Mouse (Mus musculus) limb, embryonic 14.5 days (tissue): ENCODE measurements around the gene Rab20. TPM values are rescaled to one million over a fixed set of nuclear protein-coding genes. Genes with fewer than 3 reads are reported as not detected.

Source experiments
- ATAC-seq: fragments of 200-750 bp; cut with Nextera tagmentation; 2 replicates; pipeline ENCODE4 v1.8.0; 2017; ENCODE audit warnings: low read depth, moderate number of reproducible peaks, moderate TSS enrichment; ENCODE audit not compliant: low FRiP score
- DNase-seq: peaks from one replicate; pipeline ENCODE4 v3.0.0-alpha.2; 2015; ENCODE audit warnings: low spot score
- H3K27ac ChIP-seq: fragments of 300-500 bp; sonication (generic); replicated peaks from 2 replicates; pipeline ENCODE4 v1.5.1; 2014; ENCODE audit warnings: low read depth, mild to moderate bottlenecking, low read length, moderate library complexity, mixed read lengths
- H3K27me3 ChIP-seq: fragments of 300-500 bp; sonication (generic); 2 replicates; pipeline ENCODE4 v1.6.1; 2014; ENCODE audit warnings: low read length, mixed read lengths; ENCODE audit not compliant: control insufficient read depth, insufficient read depth
- H3K36me3 ChIP-seq: fragments of 300-500 bp; sonication (generic); 2 replicates; pipeline ENCODE4 v1.6.1; 2014; ENCODE audit warnings: mild to moderate bottlenecking, low read length, moderate library complexity, mixed read lengths; ENCODE audit not compliant: control insufficient read depth, insufficient read depth
- H3K4me1 ChIP-seq: fragments of 300-500 bp; sonication (generic); 2 replicates; pipeline ENCODE4 v1.6.1; 2014; ENCODE audit warnings: antibody characterized with exemption, low read length, mixed read lengths; ENCODE audit not compliant: control insufficient read depth, insufficient read depth
- H3K4me2 ChIP-seq: fragments of 300-500 bp; sonication (generic); replicated peaks from 2 replicates; pipeline ENCODE4 v1.6.1; 2014; ENCODE audit warnings: low read depth, mild to moderate bottlenecking, low read length, moderate library complexity; ENCODE audit not compliant: severe bottlenecking
- H3K4me3 ChIP-seq: fragments of 300-500 bp; sonication (generic); replicated peaks from 2 replicates; pipeline ENCODE4 v1.5.1; 2014; ENCODE audit warnings: low read length
- H3K9ac ChIP-seq: fragments of 300-500 bp; sonication (generic); 2 replicates; pipeline ENCODE4 v1.6.1; 2014; ENCODE audit warnings: mild to moderate bottlenecking, low read depth, low read length, moderate library complexity; ENCODE audit not compliant: severe bottlenecking
- H3K9me3 ChIP-seq: fragments of 300-500 bp; sonication (generic); 2 replicates; pipeline ENCODE4 v1.6.1; 2016; ENCODE audit warnings: low read length; ENCODE audit not compliant: control insufficient read depth
- POLR2A ChIP-seq: fragments of 200-500 bp; IDR thresholded peaks from 2 replicates; pipeline ENCODE4 v1.8.0; 2012; ENCODE audit warnings: inconsistent platforms, mild to moderate bottlenecking, moderate library complexity, borderline replicate concordance; ENCODE audit not compliant: insufficient read depth, insufficient read length; ENCODE audit errors: extremely low read depth
- WGBS: fragments of 180-500 bp; shearing (Covaris S2); extraction: QIAGEN DNeasy Blood & Tissue Kit; methylation state at CpG from one replicate; pipeline ENCODE4 v1.1.7; 2014; 5-methylcytosine and 5-hydroxymethylcytosine counted together
- polyA plus RNA-seq, 2 experiments: library from polyadenylated mRNA; depleted of rRNA in 1 of 2; stranded (reverse) in 1 of 2; unstranded in 1 of 2; fragments of >200 nt; fragmentation: Nextera tagmentation in 1 of 2; extraction: Ambion mirVana in 1 of 2; gene quantifications; 2 replicates each; pipeline versions ENCODE4 v1.2.1 to v1.2.3; 2012 to 2014

Gene Rab20
- polyA plus RNA-seq, 2 experiments = 1.6 to 2.1 TPM

GRCm38 (mm10) chr8:11516292-11516691 is 37.8 kb upstream of the Rab20 start:
- DNase-seq (no peak), ATAC-seq (no peak)
- Histone ChIP-seq H3K4me2 (no peak overlapping the region), H3K27ac (no peak overlapping the region), H3K36me3 (peaks cover 71% of the 10 kb centered on the region), H3K4me3 (no peak overlapping the region), H3K27me3 (no peaks in the 10 kb centered on the region), H3K4me1 (no peaks in the 10 kb centered on the region), H3K9me3 (no peaks in the 10 kb centered on the region), H3K9ac (no peak overlapping the region)
- no peak for TF ChIP-seq POLR2A
- 95% methylated on average over 9 of the region's 9 CpGs for WGBS

- Histone ChIP-seq H3K4me2 (no peak overlapping the region), H3K9ac (no peak overlapping the region), H3K27ac (no peak overlapping the region), H3K4me1 (no peaks in the 10 kb centered on the region), H3K4me3 (no peak overlapping the region), H3K27me3 (no peaks in the 10 kb centered on the region), H3K36me3 (peaks cover 91% of the 10 kb centered on the region), H3K9me3 (no peaks in the 10 kb centered on the region)
- DNase-seq (no peak), ATAC-seq (no peak)
- TF ChIP-seq POLR2A = no peak
- WGBS = 88% methylated on average over 5 of the region's 5 CpGs
Measured at GRCm38 (mm10) chr8:11513247-11513646, 34.7 kb upstream of the Rab20 start.

- no peak for ATAC-seq
- Histone ChIP-seq H3K9ac (no peak overlapping the region), H3K36me3 (peaks cover 91% of the 10 kb centered on the region), H3K9me3 (no peaks in the 10 kb centered on the region), H3K27me3 (no peaks in the 10 kb centered on the region), H3K4me3 (no peak overlapping the region), H3K27ac (no peak overlapping the region), H3K4me1 (no peaks in the 10 kb centered on the region), H3K4me2 (no peak overlapping the region)
- DNase-seq = no peak
- WGBS = 89% methylated on average over 9 of the region's 9 CpGs
- TF ChIP-seq POLR2A = no peak
Measured at GRCm38 (mm10) chr8:11512711-11513110, 34.2 kb upstream of the Rab20 start.

GRCm38 (mm10) chr8:11510971-11511370 is 32.5 kb upstream of the Rab20 start:
- no peaks in the 10 kb centered on the region for H3K9me3 ChIP-seq
- H3K27me3 ChIP-seq = no peaks in the 10 kb centered on the region
- 88% methylated on average over 5 of the region's 5 CpGs for WGBS
- ATAC-seq = no peak
- no peak overlapping the region for H3K4me2 ChIP-seq
- no peak overlapping the region for H3K4me3 ChIP-seq
- no peaks in the 10 kb centered on the region for H3K4me1 ChIP-seq
- no peak for TF ChIP-seq POLR2A
- peaks cover 92% of the 10 kb centered on the region for H3K36me3 ChIP-seq
- no peak overlapping the region for H3K9ac ChIP-seq
- H3K27ac ChIP-seq = no peak overlapping the region
- DNase-seq = no peak

GRCm38 (mm10) chr8:11508880-11509279 is 30.4 kb upstream of the Rab20 start:
- Histone ChIP-seq H3K4me2 (no peak overlapping the region), H3K27ac (no peak overlapping the region), H3K36me3 (peaks cover 95% of the 10 kb centered on the region), H3K4me1 (no peaks in the 10 kb centered on the region), H3K9me3 (no peaks in the 10 kb centered on the region), H3K27me3 (no peaks in the 10 kb centered on the region), H3K4me3 (no peak overlapping the region), H3K9ac (no peak overlapping the region)
- no peak for TF ChIP-seq POLR2A
- WGBS = 84% methylated on average over 10 of the region's 10 CpGs
- DNase-seq (no peak), ATAC-seq (no peak)

GRCm38 (mm10) chr8:11506802-11507201 is 28.3 kb upstream of the Rab20 start:
- peaks cover 88% of the 10 kb centered on the region for H3K36me3 ChIP-seq
- WGBS = 58% methylated on average over 6 of the region's 6 CpGs
- ATAC-seq (0 out of 2 replicates have a peak, but pooled peaks have one; percentile 38), DNase-seq (peak; percentile 15)
- no peak for TF ChIP-seq POLR2A
- H3K9me3 ChIP-seq = no peaks in the 10 kb centered on the region
- H3K4me3 ChIP-seq = no peak overlapping the region
- no peak overlapping the region for H3K9ac ChIP-seq
- H3K4me2 ChIP-seq = no peak overlapping the region
- H3K27me3 ChIP-seq = no peaks in the 10 kb centered on the region
- H3K27ac ChIP-seq = no peak overlapping the region
- H3K4me1 ChIP-seq = no peaks in the 10 kb centered on the region
